Mouse (Mus musculus) heart, postnatal 14 days (tissue): ENCODE measurements around the gene Hypk. TPM values are rescaled to one million over a fixed set of nuclear protein-coding genes. Genes with fewer than 3 reads are reported as not detected.

Source experiments
- DNase-seq, 2 experiments: peaks; one replicate each; pipeline ENCODE4 v3.0.0; 2021 to 2022
- intact Hi-C: fragments of 180-260 bp; cut with DNase I; formaldehyde crosslinking; loops from one replicate; pipeline ENCODE4 v1.15.1; 2025
- long read RNA-seq, 2 experiments: library from polyadenylated mRNA; stranded (forward); transcript quantifications; one replicate each; pipeline ENCODE4 v2.0.0; 2021
- total RNA-seq, 2 experiments: library from RNA; stranded (reverse); gene quantifications; 2 replicates each; pipeline ENCODE4 v1.2.3; 2021

Hypk gene
- 10 to 100 TPM; 18.2 to 20.4 TPM for total RNA-seq
- long read RNA-seq, experiment 1, transcript Hypk-204 (4 exons, 961 nt): major isoform, 81 of 85 reads
- long read RNA-seq, experiment 1, partial matches to known transcripts: 3 of 85 reads
- long read RNA-seq, experiment 1, other reads (novel, unspliced or antisense): 0 of 85 reads
- long read RNA-seq, experiment 2, transcript Hypk-204 (4 exons, 961 nt): major isoform, 110 of 118 reads
- long read RNA-seq, experiment 2, partial matches to known transcripts: 7 of 118 reads
- long read RNA-seq, experiment 2, other reads (novel, unspliced or antisense): 0 of 118 reads

DNA sequence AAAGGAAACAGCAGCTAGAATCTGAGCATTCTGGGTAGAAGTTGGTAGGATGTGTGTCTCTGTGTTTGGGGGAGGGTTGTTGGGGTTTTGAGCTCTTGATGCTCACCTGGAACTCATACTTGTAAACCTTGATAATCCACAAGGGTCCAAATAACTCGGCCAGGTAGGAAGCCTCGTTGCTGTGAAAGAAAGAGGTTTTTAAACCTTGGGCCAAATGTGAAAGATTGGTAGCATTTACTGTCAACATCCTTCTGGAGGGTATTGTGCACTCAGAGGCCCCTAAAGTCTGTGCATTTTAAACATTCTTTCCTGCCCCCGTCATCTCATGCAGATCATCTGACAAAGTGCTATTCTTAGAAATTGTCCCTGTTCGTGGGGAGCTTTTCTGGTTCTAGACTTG, at the start of gene Hypk:
Gene Hypk (plus strand): TSS at position 301 of the 400 bp plus-strand sequence.
- no peak for DNase-seq
- intact Hi-C loops: loop anchor here (10.0 kb wide), 1 partner anchor 502 kb away; the partner anchor contains the start of genes Ctdspl2 and Mageb3

DNA sequence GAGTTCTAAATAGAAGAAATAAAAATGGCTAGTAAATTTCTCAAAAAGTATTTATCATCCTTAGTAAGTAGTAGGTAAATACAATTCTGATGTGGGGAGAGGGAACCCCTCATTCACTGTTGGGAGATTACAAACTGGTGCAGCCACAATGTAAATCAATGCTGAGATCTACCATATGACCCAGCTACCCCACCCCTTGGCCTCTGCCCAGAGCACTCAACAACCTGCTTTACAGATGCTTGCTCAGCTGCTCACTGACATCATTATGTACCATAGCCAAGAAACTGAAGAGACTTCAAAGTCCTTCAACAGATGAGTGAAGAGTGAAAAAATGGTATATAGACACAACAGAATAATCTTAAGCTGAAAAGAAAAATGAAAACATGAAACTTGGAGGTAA, 49.8 kb upstream of the Hypk start:
- intact Hi-C loops: no loop called here
- DNase-seq: no peak

DNA sequence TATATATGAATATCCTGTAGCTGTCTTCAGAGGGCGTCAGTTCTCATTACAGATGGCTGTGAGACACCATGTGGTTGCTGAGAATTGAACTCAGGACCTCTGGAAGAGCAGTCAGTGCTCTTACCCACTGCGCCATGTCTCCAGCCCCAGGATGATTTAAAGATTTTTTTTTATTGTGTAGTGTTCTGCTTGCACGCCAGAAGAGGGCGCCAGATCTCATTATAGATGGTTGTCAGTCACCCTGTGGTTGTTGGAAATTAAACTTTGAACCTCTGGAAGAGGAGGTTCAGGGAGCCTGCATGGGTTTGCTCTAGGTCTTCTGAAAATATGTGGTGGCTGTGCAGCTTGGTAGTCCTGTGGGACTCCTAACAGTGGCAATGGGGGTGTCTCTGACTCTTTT, 44.9 kb upstream of the Hypk start:
- DNase-seq: peak; percentile 33 to 43
- intact Hi-C loops: loop anchor here (2.0 kb wide), 1 partner anchor 27 kb away; no protein-coding TSS in a partner anchor

DNA sequence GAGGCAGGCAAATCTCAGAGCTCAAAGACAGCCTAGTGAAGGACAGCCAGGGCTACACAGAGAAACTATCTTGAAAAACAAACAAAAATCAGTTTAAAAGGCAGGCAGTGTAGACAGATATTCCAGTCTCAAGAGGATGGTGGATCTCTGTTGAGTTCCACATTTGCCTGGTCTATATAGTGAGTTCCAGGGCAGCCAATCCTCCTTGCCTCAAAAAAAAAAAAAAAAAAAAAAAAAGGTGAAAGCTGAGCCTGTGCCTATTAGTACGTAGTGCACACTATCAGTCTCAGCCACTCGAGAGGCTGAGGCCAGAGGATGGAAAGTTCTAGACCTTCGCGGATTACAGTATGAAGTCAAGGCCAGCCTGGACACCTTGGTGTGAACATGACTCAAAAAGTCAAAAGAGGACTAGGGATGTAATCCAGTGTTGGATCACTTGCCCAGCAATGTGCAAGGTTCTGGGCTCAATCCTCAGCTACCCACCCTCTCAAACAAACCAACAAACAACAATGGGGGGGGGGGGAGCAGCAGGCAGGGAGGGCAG, 40.2 kb upstream of the Hypk start:
- no peak for DNase-seq
- intact Hi-C loops: loop anchor here (5.0 to 10.0 kb wide), 2 partner anchors 34 to 1318 kb away; partner anchors contain the start of gene Serf2

DNA sequence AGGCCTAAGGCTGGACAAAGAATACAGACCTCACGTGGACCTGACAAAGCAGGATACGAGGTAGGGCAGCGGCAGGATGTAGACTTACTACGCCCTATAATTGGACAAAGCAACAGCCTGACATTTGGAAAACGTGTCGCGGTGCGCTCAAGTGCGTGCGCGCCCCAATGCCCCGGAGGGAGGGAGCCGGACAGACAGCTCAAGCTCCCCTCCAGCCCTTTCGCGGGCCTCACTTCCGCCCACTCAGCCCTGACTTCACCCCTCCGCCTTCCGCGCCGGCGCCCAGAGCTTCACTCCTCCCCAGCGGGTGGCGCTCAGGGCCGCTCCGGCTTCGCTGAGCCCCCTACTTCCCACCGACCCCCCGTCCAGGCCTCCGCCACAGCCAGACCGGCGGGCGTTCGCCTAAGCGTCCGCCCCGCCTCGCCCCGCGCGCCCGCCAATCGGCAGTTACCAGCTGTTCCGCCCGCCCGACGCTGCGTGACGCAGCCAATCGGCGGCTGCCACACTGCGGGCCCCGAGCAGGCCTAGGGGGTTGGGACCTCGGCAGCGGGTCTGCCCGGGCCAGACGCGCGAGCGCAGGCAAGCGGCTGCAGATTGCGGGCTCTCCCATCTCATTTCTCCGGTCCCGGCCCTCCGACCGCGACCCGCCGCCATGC, 39.6 kb upstream of the Hypk start, which contains the start of the genes Pdia3 and Catsper2:
Gene Pdia3 (plus strand): TSS at position 389 of the 656 bp plus-strand sequence.
Gene Catsper2 (minus strand): TSS at position 406 of the 656 bp plus-strand sequence.
- peak; percentile 97 to 98 for DNase-seq
- intact Hi-C loops: loop anchor here (5.0 to 10.0 kb wide), 2 partner anchors 34 to 1319 kb away; partner anchors contain the start of gene Serf2

DNA sequence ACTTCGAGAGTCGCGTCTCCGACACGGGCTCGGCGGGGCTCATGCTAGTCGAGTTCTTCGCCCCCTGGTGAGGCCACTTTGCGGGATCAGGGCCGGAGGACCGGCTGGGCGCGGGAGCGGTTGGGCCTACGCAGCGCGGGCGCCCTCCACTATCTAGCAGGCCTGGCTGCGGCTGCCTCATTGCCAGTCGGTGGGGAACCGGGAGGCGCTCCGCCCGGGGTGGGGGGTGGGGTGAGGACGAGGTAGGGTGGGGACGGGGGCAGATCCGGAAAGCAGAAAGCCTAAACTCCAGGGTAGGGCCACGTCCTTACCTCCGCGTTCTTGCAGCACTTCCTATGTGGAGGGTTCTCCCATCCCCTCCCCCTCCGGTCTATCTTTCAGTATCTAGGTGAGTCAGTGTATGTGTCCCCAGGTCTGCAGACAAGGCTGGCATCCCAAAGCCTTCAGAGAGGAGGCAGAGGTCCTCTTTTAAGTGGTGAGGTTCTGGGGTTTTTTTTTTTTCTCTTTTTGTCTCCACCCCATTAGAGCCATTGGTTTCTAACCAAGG, 38.9 kb upstream of the Hypk start:
- DNase-seq: no peak
- intact Hi-C loops: loop anchor here (5.0 to 10.0 kb wide), 2 partner anchors 33 to 1319 kb away; partner anchors contain the start of gene Serf2

DNA sequence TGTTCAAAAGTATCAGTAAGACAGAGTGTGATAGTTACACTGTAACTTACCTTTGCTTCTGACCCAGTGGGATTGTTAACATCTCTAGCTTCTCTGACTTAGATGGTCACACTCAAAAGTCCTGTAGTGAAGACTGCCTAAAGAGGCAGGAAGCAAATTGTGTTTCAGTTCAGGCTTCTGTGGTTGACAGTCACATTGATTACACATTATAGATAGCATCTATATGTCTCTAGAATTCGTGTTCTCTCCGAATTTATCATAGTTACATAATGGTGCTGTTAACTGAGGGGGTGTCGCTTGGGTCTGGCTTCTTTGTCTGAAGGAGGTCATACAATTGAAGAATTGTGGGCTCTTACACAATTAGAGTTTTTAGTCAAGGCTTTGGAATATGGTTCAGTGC, 38.0 kb upstream of the Hypk start:
- intact Hi-C loops: loop anchor here (10.0 kb wide), 1 partner anchor 1320 kb away; no protein-coding TSS in a partner anchor
- DNase-seq: no peak

DNA sequence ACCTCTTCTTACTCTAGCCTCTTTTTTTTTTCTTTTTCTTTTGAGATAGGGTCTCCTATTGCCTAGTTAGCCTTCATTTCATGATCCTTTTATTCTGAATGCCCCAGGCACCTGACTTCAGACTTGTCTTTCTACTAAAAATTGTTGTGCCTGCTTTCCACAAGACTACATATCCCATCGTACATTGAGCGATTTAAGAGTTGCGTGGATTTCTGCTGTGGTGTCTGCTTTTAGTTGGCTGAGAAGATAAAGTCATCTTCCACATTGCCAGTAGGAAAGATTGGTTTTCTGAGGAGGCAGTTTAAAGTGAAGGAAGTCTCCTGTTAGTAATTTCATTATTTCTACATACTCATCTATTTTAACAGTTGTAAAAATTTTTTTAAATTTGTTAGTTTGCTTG, 37.5 kb upstream of the Hypk start:
- DNase-seq: no peak

DNA sequence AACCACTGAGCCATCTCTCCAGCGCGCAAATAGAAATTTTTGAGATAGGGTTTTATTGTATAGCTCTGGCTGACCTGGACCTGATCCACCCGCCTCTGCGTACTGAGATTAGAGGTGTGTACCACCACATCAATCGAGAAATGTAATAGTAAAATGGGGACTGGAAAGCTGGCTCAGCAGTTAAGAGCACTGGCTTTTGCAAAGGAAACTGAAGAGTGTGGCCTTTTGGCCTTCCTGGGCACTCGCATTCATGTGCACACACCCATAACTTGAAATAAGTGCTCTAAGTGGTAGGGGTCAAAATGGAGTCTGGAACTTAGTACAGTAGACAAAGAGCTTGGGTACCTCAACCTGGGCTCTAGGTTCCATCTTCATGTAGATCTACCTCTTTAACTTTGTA, 36.7 kb upstream of the Hypk start:
- intact Hi-C loops: loop anchor here (10.0 kb wide), 1 partner anchor 1322 kb away; no protein-coding TSS in a partner anchor
- no peak for DNase-seq

More for the DNA sequence above, 37.5 kb upstream of the Hypk start:
- intact Hi-C loops: loop anchor here (10.0 kb wide), 1 partner anchor 1321 kb away; no protein-coding TSS in a partner anchor

DNA sequence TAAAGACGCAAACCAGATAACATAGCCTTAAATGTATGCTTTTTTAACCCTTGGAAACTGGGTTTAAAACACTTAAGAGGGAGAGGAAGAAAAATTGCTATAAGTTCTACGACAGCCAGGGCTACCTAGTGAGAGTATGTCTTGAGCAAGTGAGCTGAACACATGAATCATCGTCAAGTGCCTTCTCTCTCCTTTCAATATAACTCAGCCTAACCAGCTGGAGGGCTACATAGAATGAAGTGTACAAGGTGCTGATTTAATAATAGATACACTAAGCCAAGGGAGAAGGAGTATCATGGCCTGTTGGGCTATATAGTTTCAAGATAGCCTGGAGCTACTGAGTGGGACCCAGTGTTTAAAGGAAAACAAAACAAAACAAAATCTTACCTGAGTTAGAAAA, 34.6 kb upstream of the Hypk start:
- DNase-seq: no peak
- intact Hi-C loops: loop anchor here (10.0 kb wide), 1 partner anchor 1324 kb away; no protein-coding TSS in a partner anchor

DNA sequence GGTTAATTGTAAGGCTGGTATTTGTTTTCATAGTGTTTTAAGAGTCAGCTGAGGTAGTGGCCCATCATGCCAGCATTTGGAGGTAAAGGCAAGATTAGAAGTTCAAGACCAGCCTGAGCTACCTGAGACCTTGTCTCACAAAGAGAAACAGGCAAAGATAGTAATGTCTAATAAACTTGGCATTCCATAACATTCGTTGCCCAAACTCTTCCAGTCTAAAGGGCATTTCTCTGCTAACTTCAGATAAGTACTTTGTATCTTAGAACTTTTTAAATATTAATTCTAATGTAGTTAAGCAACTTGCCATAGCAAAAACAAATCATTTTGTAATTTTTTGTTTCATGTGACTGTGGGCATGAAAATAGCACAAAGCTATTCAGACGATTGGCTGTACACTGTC, 29.9 kb upstream of the Hypk start:
- intact Hi-C loops: no loop called here
- no peak for DNase-seq

DNA sequence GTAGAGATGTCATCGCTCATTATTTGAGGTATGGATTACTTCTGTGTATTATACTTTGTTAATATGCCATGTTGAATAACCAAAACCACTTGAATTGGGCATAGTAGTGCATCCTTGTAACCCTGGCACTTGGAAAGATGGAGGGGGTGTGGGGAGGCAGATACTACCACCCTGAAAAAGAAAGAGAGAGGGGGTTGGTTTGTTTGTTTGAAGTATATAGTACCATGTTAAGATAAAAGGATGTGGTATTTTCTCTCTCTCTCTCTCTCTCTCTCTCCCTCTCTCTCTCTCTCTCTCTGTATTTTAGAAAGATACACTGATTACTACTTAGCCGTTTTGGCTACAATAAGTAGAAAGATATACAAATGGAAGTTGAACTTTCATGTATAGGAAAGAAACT, 27.2 kb upstream of the Hypk start:
- intact Hi-C loops: no loop called here
- no peak for DNase-seq

DNA sequence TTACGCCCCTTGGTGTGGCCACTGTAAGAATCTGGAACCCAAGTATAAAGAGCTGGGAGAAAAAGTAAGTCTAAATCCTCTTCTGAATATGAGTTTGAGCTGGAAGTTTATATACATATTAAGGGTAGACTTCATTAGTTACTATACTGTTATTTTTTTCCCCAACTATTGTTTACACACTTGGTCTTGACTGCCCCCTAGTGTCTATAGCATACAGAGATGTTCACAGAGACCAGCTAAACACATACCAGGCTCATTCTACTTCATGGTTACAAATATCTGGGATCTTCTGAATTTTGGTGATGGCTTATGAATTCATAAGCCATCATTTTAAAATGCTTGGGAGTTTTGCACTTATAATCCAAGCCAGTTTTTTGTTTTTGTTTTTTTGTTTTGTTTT, 18.2 kb upstream of the Hypk start:
- no peak for DNase-seq
- intact Hi-C loops: loop anchor here (2.0 kb wide), 1 partner anchor 26 kb away; no protein-coding TSS in a partner anchor

DNA sequence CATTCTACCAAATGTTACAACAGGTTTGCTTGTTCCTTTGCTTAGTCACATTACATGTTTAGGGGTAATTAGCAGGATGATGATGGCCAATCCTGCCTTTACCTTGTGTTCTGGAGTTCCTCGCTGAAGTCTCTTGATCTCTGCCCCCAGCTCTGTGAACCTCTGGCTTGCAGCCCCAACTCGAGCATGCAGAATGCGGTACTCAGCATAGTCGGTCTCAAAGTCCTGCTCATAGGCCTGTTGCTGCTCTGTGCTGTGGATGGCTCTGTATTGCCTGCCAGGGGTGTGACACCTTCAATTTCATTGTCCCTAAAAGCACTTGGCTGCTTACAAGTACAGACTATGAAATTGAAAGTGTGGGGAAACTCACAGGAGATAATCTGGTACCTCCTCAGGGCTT, 13.3 kb upstream of the Hypk start:
- intact Hi-C loops: no loop called here
- no peak for DNase-seq

DNA sequence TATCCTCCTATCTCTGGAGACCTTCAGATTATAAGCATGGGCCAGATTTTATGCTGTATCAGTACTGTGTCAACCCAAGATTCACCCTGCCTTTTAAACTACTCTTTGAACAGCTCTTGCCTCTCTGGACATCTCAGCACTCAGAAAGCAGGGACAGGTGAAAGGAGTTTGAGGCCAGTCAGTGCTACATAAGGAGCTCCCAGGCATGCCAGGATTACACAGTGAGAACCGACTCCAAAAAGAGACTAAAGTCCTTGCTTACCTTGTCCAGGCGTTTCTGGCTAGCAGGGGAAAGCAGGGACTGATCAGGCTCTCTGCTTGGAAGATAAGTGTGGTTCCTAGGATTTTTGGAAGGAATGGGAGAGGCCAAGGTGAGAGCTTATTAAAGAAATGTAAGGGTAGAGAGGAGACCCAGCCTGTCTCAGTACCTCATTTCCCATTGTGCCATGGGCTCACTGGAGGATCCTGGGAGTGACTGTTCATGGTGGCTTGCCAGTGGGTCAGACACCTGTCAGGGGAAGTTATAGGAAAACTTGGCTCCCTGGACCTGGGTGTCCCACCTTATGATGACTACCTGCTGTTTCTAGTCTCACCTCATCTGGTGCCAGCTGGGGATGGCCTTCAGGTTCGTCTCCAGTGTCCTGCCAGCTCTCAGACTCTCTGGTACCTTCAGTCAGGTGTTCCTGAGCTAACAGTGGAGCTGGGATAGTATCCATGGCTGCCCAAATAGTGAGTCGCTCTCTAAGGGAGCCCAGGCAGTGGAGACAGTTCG, 12.1 kb upstream of the Hypk start:
- intact Hi-C loops: no loop called here
- DNase-seq: no peak

DNA sequence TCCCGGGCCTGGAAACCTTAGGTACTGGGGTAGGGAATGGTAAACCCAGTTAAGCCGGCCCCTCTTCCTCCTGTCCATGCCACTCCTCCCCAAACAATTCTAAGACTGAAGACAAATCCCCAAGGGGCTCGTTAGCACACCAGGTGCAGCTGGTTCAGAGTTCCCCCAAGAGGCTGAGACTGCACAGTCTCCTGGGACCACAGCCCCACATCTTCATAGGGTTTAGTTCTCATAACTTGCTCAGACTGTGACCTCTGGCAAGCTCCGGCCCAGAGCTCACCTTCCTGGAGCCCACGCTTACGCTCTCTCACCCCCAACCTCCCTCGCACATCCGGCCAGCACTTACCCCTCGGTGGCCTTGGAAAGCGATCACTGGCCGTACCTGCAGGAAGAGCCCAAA, 11.3 kb upstream of the Hypk start:
- DNase-seq: no peak
- intact Hi-C loops: no loop called here

DNA sequence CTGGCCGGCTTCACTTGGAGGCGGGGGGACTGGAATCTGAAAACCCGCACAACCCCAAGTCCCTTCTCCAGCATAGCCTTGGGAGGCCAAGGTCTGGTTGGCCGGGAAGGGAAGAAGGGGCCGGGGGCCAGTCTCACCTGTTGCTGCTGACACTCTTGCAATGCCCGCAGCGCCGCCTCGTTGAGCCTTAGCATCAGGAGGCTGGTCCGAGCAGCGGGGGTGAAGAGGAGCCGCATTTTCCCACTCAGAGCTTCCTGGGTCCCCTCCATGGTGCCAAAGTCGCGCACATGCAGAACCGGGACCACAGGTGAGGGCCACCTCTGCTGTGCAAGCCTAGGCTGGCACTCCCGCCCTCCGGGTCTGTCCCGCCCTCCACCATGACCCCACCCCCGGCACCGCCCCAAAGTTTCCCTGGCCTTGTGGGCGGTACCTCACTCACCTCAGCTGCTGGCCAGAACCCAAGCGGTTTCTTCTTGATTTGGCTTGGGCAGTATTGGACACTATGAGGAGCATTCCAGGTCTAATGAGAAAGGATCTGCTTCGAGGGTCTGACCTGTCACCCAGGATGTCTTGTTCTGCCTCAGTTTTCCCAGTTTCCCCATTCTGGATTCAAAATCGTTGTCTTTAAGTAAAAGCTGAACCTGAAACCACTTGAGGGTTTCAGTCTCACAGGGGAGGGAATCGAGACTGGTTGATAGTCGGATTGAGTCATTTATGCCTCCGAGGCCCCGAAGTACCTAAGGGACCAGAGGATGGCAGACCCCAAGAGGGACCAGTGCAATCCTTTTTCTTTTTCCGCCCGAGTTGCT, 10.6 kb upstream of the Hypk start:
- intact Hi-C loops: no loop called here
- peak; percentile 69 to 72 for DNase-seq

DNA sequence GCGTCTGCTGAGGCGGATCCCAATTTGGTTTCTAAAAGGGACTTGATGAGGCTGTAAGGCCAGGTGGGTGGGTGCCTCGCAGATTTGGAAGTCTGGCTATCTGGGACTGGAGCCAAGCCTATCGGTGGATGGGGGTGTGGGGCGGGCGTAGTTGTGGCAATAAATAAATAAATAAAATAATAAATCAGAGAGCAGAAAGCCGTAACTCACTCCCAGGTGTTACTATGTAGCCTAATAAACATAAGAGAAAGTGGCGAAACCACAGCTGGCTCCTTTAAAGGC, 10.1 kb upstream of the Hypk start:
- DNase-seq: no peak
- intact Hi-C loops: no loop called here

DNA sequence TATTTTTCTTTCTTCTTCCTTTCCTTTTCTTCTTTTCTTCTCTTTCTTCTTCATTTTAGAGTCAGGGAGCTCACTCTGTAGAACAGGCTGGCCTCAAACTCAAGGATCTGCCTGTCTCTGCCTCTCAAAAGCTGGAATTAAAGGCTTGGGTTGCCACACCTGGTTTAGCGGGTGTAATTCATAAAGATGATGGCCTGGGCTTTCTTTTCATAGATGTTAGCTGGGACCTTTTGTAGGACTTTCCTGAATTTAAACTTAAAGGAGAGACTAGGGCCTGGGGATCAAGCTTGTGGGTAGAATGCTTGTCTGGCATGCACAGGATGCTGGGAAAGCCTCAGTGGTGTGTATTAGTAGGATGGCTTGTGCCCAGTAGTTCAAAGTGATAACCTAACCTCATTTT, 8.9 kb upstream of the Hypk start, which contains the start of gene Ell3:
Gene Ell3 (minus strand): TSS at position 101 of the 400 bp plus-strand sequence.
- DNase-seq: no peak
- intact Hi-C loops: no loop called here
